Mouse (Mus musculus): ENCODE data around the gene Il9r. TPM values are rescaled to one million over a fixed set of nuclear protein-coding genes. Genes with fewer than 3 reads are reported as not detected.

The Il9r gene
- total RNA-seq, 1 experiment, result 0.13 TPM

- H3K27ac ChIP-seq (ENCODE audit: insufficient read depth, low read depth, low read length, poor library complexity, severe bottlenecking), result no peak overlapping the region
- TF ChIP-seq MAFK (IDR thresholded peaks at IDR 0.05; ENCODE audit: insufficient read depth, low read depth, low read length) (no peak), CHD2 (IDR thresholded peaks at IDR 0.05; ENCODE audit: low read depth, low read length) (no peak), HCFC1 (IDR thresholded peaks at IDR 0.05; ENCODE audit: borderline replicate concordance, insufficient read depth, low read length) (no peak)
- H3K4me1 ChIP-seq (ENCODE audit: control insufficient read depth in 2 of 2, insufficient read depth in 2 of 2, low read length in 2 of 2, poor library complexity in 1 of 2), result no peaks in the 10 kb centered on the region
- in situ Hi-C loops (cut with MboI; ENCODE audit: low sequenced_read_pairs in 2 of 2, unreplicated experiment in 2 of 2), result loop anchor here in 1 of 2 experiments (10.0 kb wide), 1 partner anchor 154 kb away; no protein-coding TSS in a partner anchor
- H3K9me3 ChIP-seq (ENCODE audit: control insufficient read depth, insufficient read depth, low read depth, low read length), result no peaks in the 10 kb centered on the region
- DNase-seq (ENCODE audit: low read depth, low spot score), result no peak
- H3K36me3 ChIP-seq (ENCODE audit: control insufficient read depth, insufficient read depth, low read length, poor library complexity, severe bottlenecking), result no peaks in the 10 kb centered on the region
- no peak overlapping the region for H3K9ac ChIP-seq (ENCODE audit: insufficient read depth, low read depth, low read length, poor library complexity, severe bottlenecking)
- H3K4me3 ChIP-seq (ENCODE audit: insufficient read depth in 1 of 2, low read depth in 1 of 2, low read length in 2 of 2, poor library complexity in 1 of 2, severe bottlenecking in 1 of 2), result no peak overlapping the region
Observed at GRCm38 (mm10) chr11:32181246-32181645, 18.8 kb downstream of the Il9r start.

- no peak for DNase-seq (ENCODE audit: low read depth, low spot score)
- H3K9ac ChIP-seq (ENCODE audit: insufficient read depth, low read depth, low read length, poor library complexity, severe bottlenecking), result no peak overlapping the region
- H3K36me3 ChIP-seq (ENCODE audit: control insufficient read depth, insufficient read depth, low read length, poor library complexity, severe bottlenecking), result no peaks in the 10 kb centered on the region
- no peaks in the 10 kb centered on the region for H3K9me3 ChIP-seq (ENCODE audit: control insufficient read depth, insufficient read depth, low read depth, low read length)
- in situ Hi-C loops (cut with MboI; ENCODE audit: low sequenced_read_pairs in 2 of 2, unreplicated experiment in 2 of 2), result no loop called here
- H3K4me1 ChIP-seq (ENCODE audit: control insufficient read depth in 2 of 2, insufficient read depth in 2 of 2, low read length in 2 of 2, poor library complexity in 1 of 2), result no peaks in the 10 kb centered on the region
- no peak overlapping the region for H3K27ac ChIP-seq (ENCODE audit: insufficient read depth, low read depth, low read length, poor library complexity, severe bottlenecking)
- H3K4me3 ChIP-seq (ENCODE audit: insufficient read depth in 1 of 2, low read depth in 1 of 2, low read length in 2 of 2, poor library complexity in 1 of 2, severe bottlenecking in 1 of 2), result no peak overlapping the region
- TF ChIP-seq MAFK (IDR thresholded peaks at IDR 0.05; ENCODE audit: insufficient read depth, low read depth, low read length), result no peak
- no peak for TF ChIP-seq CHD2 (IDR thresholded peaks at IDR 0.05; ENCODE audit: low read depth, low read length)
- TF ChIP-seq HCFC1 (IDR thresholded peaks at IDR 0.05; ENCODE audit: borderline replicate concordance, insufficient read depth, low read length), result no peak
- TF ChIP-seq ZNF384 (IDR thresholded peaks at IDR 0.05; ENCODE audit: low read depth, low read length), result no peak
- TF ChIP-seq ZC3H11A (IDR thresholded peaks at IDR 0.05; ENCODE audit: borderline replicate concordance, low read depth, low read length), result no peak
Observed at GRCm38 (mm10) chr11:32178506-32178905, 21.6 kb downstream of the Il9r start.

- H3K4me3 ChIP-seq (ENCODE audit: insufficient read depth in 1 of 2, low read depth in 1 of 2, low read length in 2 of 2, poor library complexity in 1 of 2, severe bottlenecking in 1 of 2), result no peak overlapping the region
- DNase-seq (ENCODE audit: low read depth, low spot score), result no peak
- H3K9ac ChIP-seq (ENCODE audit: insufficient read depth, low read depth, low read length, poor library complexity, severe bottlenecking), result no peak overlapping the region
- H3K27ac ChIP-seq (ENCODE audit: insufficient read depth, low read depth, low read length, poor library complexity, severe bottlenecking), result no peak overlapping the region
- no peaks in the 10 kb centered on the region for H3K36me3 ChIP-seq (ENCODE audit: control insufficient read depth, insufficient read depth, low read length, poor library complexity, severe bottlenecking)
- H3K9me3 ChIP-seq (ENCODE audit: control insufficient read depth, insufficient read depth, low read depth, low read length), result no peaks in the 10 kb centered on the region
- in situ Hi-C loops (cut with MboI; ENCODE audit: low sequenced_read_pairs in 2 of 2, unreplicated experiment in 2 of 2), result no loop called here
- TF ChIP-seq ZC3H11A (IDR thresholded peaks at IDR 0.05; ENCODE audit: borderline replicate concordance, low read depth, low read length) (no peak), MAFK (IDR thresholded peaks at IDR 0.05; ENCODE audit: insufficient read depth, low read depth, low read length) (no peak), CHD2 (IDR thresholded peaks at IDR 0.05; ENCODE audit: low read depth, low read length) (no peak), ZNF384 (IDR thresholded peaks at IDR 0.05; ENCODE audit: low read depth, low read length) (no peak), HCFC1 (IDR thresholded peaks at IDR 0.05; ENCODE audit: borderline replicate concordance, insufficient read depth, low read length) (no peak)
- H3K4me1 ChIP-seq (ENCODE audit: control insufficient read depth in 2 of 2, insufficient read depth in 2 of 2, low read length in 2 of 2, poor library complexity in 1 of 2), result peaks cover 0 to 3% of the 10 kb centered on the region in 2 experiments; a peak in 1 of 4 replicates
Observed at GRCm38 (mm10) chr11:32166683-32167082, 33.4 kb downstream of the Il9r start.

- peak; percentile 66 for DNase-seq (ENCODE audit: low read depth, low spot score)
- Histone ChIP-seq H3K4me3 (ENCODE audit: insufficient read depth in 1 of 2, low read depth in 1 of 2, low read length in 2 of 2, poor library complexity in 1 of 2, severe bottlenecking in 1 of 2) (peak overlapping the region; percentile 45 to 67), H3K27ac (ENCODE audit: insufficient read depth, low read depth, low read length, poor library complexity, severe bottlenecking) (no peak overlapping the region), H3K4me1 (ENCODE audit: control insufficient read depth in 2 of 2, insufficient read depth in 2 of 2, low read length in 2 of 2, poor library complexity in 1 of 2) (peaks cover 2 to 8% of the 10 kb centered on the region in 2 experiments; a peak in 2 of 4 replicates), H3K9ac (ENCODE audit: insufficient read depth, low read depth, low read length, poor library complexity, severe bottlenecking) (no peak overlapping the region; the same call in 1 of the 2 replicates), H3K36me3 (ENCODE audit: control insufficient read depth, insufficient read depth, low read length, poor library complexity, severe bottlenecking) (no peaks in the 10 kb centered on the region), H3K9me3 (ENCODE audit: control insufficient read depth, insufficient read depth, low read depth, low read length) (no peaks in the 10 kb centered on the region)
- TF ChIP-seq MAFK (IDR thresholded peaks at IDR 0.05; ENCODE audit: insufficient read depth, low read depth, low read length) (no peak), CHD2 (IDR thresholded peaks at IDR 0.05; ENCODE audit: low read depth, low read length) (no peak), ZNF384 (IDR thresholded peaks at IDR 0.05; ENCODE audit: low read depth, low read length) (no peak), ZC3H11A (IDR thresholded peaks at IDR 0.05; ENCODE audit: borderline replicate concordance, low read depth, low read length) (no peak), HCFC1 (IDR thresholded peaks at IDR 0.05; ENCODE audit: borderline replicate concordance, insufficient read depth, low read length) (no peak)
- in situ Hi-C loops (cut with MboI; ENCODE audit: low sequenced_read_pairs in 2 of 2, unreplicated experiment in 2 of 2), result no loop called here
Observed at GRCm38 (mm10) chr11:32161922-32162804, 37.9 kb downstream of the Il9r start.
